Mouse (Mus musculus) heart, adult 8-10 months (tissue): ENCODE data around the gene Il1rl2. TPM values are rescaled to one million over a fixed set of nuclear protein-coding genes. Genes with fewer than 3 reads are reported as not detected.

Source experiments
- DNase-seq: peaks from one replicate; pipeline ENCODE4 v3.0.0; 2022; ENCODE audit warnings: low spot score
- total RNA-seq, 4 experiments: library from RNA; stranded (reverse); gene quantifications; 2 replicates each; pipeline ENCODE4 v1.2.4; 2022

The Il1rl2 gene
- total RNA-seq, 4 experiments from 2014 or later, result 0.60 to 1.7 (median 1.2) TPM

DNA sequence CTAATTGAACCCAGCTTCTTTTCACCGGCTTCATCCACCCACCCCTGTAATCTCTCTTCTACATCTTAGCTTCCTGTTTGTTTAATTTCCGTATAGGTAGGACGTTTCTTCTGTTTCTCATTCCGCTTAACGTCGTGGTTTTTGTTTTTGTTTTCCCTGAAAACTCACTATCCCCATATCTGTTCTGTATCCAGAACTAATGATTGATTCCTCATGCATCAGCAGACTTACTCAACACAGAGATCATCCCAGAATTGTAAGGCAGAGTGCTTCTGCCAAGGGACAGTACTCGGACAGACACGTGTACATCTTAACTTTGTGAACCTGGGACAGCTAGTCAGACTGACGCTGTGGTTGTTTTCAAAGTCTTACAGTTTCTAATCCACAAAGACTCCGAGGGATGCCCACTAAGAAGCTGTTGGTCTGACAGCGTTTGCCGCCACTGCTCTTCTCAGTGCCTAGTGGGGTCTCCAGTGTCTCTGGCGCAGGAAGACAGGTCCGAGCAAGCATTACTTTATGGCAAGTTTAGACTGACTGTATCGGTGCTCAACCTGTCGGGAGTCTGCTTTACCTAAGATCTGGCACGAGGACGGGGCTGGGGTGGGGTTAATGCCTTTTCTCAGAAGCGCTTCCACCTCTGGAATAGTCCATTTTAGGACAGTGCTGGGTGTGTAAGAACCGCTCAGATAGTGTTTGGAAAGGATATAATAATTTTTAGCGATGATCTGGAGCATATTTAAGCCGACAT is 719 bp downstream of the Il1rl2 start:
- no peak for DNase-seq

DNA sequence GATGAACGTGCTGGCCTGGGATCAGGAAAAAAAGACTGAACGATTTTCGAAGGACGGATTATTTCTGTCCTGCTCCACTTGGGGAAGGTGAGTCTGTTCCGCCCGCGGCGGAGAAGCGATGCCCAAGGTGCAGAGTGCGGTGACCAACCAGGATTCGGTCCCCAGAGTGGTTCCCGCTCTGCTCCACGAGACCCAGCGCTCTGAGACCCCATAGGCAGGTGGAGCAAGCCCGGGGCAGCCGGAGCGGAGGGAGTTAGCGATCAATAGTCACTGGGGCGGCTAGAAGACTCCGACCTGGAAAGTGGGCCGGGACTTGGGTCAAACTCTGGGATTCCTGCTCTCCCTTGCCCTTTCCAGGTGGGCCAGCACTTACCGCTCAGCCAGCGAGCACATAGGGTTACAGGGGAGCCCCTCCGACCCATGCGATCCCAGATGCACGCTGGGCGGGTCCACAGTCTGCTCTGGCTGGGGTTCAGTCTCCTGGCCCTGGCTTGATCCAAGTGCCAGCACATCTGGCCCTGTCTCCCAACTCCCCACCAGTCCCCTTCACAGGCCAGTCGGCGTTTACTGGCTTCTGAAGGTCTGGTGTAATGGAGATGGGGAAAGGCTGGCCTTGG is 1.4 kb downstream of the Il1rl2 start:
- no peak for DNase-seq

DNA sequence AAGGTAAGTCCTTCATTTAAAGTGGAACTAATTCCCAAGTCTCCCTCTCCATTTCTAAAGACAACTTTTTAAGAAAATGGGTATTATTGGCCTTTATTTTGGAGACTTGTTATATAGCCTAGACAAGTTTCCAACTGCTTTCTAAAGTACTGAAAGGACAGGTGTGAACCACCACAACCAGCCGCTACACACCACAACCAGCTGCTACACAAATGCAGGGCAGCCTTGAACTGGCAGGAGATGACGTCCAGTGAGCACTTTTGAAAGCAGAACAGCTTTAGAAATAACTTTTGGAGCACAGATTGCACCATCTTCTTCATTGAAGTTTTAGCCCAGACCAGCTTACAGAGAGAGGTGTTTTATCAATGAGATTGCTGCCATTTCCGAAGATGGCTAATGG is 3.2 kb downstream of the Il1rl2 start:
- DNase-seq, result no peak

DNA sequence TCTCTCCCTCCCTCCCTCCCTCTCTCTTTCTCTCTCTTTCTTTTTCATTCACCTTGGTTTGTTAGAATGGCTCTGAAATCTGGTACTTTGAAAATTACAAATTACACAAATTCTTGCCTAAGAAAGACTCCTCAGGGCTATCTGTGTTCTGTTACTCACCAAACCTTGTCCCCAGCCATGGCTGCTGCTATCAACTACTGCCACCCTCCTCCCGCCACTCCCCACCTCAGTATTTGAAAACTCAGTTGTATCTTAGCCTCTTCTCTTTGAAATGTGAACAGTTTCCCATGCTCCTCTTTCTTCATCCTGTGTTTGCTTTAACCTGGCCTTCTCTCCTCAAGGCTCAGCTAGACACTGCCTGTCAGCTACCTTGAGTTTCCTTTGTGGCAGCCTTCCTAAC is 5.1 kb downstream of the Il1rl2 start:
- DNase-seq, result no peak

DNA sequence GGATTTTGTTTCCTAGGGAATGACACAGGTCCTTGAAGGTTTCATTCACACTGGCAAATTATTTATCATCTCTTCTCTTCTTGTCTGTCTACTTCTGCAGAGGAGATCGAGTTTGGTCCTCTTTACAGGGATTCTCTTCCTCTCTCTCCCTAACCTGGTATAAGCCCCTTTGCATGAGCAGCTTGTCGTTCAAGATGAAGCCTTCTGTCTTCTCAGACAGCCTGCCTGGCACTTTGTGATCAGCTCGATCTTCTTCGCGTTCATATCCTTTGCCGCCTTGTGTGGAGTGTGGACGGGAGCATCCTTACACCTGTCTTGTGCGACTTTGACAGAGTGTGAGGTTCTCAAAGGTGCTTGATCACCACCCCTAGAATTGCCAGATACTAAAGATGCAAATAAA is 5.8 kb downstream of the Il1rl2 start:
- DNase-seq, result no peak

DNA sequence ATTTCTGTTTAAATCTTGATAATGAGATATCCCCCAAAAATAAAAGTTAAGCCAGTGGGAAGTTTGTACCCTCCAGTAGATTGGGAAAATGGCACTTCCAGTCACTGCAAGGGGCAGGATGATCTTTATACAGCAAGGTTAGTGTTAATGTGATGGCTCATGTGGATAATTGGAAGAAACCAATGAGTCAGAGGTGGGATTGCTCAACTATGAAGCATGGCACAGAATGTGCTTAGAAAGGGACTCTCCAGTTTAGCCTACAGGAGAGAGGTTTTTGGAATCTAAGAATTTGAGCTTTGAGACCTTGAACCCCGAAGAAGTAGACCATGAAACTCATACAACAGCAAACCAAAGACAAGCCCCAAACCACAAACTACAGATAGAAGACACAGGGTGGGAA is 14.9 kb downstream of the Il1rl2 start:
- DNase-seq, result no peak

DNA sequence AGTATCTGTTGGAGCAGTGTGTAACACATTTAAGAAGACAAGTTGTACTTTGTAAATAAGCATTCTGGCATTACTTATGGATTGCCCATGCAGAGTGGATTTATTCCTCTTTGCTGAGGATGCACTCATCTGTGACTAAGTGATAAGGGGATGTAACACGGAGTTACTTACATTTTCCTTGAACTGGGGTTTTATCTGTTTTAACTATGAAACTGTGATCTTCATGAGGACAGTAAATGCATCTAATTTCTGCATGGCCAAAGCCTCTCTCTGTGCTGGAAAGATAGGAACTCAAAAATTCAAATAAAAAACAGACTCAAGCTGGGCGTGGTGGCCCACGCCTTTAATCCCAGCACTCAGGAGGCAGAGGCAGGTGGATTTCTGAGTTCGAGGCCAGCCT is 15.7 kb downstream of the Il1rl2 start:
- no peak for DNase-seq

DNA sequence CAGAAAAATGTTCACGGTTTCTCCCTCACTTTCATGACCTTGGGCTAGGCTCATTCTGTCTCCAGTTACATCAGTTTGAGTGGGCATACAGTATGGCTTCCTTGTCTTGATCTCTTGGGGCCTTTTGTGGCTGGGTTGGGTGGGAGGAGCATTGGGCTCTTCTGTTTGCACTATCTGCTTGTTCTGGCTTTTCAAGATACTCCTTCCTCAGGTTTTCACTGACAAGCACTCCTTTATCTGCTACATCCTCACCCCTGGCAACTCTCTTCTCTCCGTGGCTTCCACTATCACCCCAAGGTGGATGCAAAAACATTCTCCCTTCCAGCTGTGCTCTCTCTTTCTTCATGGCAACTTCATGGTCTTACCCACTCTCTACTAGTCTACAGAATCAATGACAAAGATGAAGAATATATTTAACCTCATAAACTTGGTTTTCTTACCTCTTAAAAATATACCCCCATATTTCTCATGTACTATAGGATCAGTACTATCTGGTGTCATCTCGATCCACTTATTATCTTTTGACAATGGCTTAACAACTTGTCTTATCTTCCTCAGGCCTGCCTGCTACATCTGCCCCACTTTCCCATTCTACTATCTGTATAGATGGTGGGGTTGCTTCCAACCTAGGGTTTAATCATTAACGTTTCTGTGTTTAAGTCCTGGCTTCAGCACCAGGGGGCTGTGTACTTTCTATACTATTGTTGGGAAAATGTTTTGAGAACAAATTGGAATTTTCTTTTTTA is 27.9 kb downstream of the Il1rl2 start:
- DNase-seq, result no peak

DNA sequence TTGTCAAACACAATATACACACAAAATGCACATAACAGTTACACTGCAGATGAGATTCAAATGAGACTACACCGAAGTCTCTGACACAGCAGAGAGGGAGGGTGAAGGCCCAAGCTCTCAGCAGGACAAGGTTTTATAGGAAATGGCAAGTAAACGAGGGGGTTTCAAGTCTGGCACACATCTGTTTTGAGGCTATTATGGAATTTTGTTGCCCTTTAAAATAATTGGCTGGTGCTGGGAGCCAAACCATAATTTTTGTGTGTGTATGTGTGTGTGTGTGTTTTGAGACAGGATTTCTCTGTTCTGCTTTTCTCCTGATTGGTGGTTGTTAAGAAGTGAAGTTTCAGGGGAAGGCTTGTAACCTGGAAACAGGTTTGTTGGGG is 28.5 kb downstream of the Il1rl2 start:
- no peak for DNase-seq

DNA sequence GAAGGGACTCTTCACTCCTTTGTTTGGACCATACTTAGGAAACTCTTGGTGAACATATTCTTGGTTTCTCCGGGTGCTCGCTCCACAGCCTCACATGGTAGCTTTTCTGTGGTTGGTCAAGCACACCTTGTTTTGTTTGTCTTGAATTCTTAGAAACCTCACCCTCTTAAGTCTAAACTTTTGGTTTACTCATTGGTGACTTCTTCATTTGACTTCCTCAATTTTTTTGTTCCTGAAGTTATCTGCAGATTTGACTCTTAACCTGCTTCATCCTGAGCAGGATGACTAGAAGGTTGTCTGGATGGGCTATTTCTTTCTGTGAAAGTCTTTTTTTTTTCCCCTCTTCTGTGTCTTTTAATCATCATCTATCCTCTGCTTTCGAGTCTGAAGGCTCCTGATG is 30.3 kb downstream of the Il1rl2 start:
- no peak for DNase-seq

DNA sequence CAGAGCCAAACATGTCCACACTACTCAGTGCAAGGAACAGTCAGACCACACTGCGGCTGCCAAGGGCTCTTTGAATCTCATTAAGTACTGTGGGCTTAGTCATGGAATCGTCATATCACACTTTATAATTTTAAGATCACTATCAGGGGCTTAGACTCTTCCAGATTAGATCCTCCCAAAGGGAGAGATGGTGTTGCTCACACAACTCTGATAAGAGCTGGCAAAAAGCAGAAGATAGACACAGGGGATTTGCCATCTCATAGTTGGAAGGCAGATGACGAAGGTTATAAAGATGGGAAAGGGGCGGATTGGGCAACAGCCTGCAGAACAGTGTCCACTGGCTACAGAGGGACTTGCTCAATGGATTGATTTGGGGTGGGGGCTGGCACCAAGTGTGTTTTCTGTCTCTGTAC is 31.0 kb downstream of the Il1rl2 start:
- DNase-seq, result no peak

DNA sequence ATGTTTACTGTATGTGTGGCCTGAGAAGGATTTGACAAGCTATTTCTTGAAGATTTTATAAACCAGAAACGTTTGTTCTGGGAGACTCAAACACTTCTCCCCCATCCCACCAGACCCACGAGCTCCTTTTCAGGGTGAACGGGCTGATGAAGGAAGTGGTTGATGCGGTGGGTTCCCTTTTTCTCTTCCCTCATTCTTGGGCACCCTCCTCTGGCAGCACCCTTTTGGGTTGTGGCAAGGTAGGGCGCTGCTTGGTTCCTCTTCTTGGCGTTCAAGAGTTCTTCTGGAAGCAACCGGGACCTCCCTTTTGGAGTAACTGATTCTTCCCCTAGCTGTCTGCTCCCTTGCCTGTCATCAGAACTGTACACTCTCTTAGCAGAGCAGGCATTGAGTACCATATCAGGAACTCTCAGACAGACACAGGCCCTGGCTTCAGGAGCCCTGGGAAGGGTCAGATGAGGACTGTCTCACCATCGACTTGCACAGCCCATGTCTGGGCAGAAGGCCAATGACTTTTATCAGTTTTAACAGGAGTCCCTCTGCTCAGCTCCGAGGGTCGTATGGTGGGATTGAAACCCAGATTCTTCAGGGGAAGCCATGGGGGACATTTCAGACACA is 31.6 kb downstream of the Il1rl2 start:
- no peak for DNase-seq

DNA sequence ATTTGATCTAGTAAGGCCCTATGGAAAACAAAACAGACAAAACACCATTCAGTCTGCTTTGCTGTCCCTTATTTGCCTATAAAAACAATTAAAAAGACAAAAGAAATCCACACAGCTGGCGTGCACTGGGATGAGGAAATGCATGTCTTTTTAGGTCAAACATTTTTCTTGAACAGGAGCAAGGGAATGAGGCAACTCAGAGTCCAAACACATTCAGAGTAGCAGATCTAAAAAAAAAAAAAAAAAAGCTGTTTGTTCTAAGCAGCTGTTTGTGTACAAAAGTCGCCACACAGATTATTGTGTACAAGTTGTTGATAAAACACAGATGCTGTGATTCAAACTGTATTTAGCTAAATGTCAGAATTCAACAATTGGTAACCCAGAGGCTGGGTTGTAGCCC is 33.5 kb downstream of the Il1rl2 start:
- DNase-seq, result no peak

DNA sequence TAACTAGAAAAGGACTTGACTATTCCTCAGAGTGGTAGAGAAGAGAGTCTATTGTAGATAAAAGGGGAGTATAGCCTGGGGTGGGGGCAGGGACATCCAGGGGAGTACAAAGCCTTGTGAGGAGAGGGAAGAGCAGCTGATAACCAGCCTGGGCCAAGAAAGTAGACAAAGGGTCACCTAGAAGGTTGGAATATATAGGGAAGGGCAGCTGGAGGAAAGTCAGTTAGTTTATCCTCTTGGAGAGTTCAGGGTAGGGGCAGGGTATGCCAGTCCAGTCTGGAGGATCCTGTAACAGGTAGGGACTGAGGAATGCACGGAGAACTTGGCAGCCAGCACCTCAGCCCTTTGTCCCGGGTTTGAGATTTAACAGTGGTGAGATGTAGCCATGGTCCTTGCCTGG is 33.9 kb downstream of the Il1rl2 start:
- no peak for DNase-seq

DNA sequence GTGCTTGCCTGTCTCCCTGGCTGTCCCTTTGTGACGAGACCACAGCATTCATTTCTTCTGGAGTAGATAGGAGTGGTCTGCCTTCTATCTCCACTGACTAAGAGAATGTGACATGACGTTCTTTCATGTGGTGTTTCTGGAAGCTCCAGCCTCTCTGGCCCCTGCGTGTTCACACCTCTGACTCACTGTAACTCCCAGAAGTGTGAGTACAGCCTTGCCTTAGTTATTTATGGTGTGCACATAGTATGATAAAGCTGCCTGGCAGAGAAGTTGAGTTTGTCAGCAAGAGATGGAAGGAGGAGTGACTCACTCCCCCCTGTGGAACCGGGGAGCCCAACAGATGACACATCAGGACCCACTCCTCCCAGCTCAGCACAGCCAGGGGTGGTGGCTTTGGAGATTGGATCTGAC is 34.4 kb downstream of the Il1rl2 start:
- DNase-seq, result no peak

DNA sequence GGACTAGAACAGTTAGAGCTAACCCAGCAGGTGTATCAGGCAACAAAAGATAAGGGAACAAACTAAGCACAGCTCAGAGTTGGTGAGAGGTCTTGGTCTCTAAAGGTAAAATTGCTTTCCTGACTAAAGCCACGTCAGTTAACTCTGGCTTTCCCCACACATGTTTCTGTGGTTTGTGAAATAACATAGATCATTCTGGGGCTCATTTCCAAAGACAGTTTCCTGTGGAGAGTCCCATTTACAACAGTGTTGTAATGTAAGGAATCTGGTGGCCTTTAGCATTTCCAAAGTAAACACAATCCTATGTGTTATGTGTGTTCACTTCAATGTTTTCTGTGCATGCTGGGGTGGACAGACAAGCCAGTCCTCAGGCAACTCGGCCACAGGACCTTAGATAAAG is 35.3 kb downstream of the Il1rl2 start:
- no peak for DNase-seq

DNA sequence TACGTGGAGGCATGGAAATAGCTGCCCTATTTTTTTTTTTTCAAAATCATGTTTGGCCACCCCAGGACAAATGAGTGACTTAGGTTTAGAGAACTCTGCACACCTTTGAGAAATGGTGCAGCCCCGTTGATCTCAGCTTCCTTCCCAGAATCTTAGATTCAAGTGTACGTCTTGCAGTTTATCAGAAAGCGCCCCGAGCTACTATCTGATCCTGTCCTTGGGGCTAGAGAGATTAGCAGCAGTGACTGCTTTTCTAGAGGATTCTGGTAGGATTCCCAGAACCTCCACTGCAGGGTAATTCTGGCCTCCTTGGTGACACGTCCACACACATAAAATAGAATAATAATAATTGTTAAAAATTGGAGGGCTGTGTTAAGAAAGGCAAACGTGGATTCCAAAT is 36.6 kb downstream of the Il1rl2 start:
- no peak for DNase-seq

DNA sequence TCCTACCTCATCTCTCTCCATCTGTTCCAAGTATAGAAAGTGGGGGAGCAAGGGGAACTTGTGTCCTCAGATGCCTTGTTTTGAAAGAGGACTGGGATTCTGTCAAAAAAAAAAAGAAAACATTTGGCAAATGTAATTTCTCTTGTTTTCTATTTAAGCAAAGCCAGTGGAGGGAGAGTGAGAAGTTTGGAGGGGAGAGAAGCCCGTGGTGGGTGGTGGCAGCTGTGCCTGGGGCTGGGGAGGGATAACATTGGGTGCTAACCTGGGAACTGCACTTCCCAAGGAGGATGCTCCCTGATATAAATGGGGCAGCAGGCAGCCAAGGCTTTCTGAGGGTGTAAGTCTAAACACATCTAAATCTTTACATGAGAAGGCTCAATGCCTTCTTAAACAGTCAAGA is 37.2 kb downstream of the Il1rl2 start:
- DNase-seq, result no peak

DNA sequence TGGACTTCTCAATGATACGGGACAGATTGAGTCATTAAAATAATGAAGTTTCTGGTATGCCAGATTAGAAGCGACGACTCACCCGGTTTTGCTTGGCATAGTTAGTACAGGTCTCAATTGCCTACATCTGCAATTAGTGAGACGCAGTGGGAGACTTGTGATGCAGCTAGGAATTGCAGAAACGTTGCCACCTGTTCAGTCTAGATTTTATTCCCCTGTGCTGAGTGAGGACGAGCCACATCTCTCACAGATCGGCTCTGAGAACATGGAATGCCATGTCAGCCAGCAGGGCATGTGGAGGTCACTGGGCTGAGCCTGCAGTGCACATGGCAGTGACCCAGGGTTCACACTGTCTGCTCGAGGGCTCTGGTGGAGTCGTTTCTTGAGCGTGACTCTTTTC is 38.4 kb downstream of the Il1rl2 start:
- no peak for DNase-seq

DNA sequence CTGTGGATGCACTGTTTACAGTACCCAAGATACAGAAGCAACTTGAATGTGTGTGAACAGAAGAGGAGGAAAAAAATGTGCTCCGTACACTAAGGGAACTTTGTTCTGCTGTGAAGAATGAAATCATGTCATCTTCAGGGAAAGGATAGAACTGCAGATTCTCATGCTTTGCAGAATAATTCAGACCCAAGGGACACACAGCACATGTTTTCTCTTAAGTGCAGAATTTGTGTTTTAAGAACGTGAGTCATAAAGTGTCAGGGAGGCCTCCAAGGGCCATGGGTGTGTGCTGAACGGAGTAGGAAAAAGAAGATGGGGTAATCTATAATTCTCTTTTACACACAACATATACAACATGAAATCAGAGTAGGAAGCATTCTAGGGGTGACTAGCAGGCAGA is 48.5 kb downstream of the Il1rl2 start:
- no peak for DNase-seq

DNA sequence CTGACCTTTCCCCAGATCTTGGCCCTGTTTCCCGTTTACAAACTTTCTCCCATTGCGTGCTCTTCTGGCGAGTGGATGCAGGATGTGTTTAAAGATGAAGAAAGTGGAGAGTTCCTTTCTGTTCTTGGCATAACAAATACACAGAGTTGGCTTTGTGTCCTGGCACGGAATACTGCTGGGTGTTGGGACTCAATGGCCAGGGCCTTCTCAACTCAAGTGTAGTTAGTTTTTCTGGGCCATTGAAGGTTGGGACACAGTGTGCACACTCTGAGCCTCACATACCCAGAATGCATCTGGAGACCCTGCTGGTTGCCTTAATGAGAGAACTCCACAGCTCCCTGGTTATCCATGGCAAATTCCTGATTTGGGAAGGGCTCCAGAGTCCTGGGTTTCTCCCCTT is 50.7 kb downstream of the Il1rl2 start:
- DNase-seq, result peak; percentile 44

DNA sequence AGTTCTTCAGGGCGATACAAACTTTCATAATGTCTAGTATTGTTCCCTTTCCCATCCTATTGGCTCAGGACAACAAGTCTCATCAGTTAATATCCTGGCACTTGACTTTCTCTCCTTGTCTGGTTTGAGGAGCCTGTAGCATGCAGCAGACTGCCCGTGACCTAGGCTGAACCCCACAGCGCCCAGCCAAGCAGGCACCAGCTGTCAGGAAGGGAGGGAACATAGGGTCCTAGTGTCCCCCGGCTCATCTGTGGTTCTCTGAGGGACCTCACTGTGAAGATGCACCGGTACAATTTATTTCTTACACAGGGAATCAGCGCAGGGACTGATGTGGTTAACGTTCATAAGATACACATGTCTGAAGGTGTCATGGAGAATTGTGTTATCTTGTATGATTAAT is 52.3 kb downstream of the Il1rl2 start:
- no peak for DNase-seq

DNA sequence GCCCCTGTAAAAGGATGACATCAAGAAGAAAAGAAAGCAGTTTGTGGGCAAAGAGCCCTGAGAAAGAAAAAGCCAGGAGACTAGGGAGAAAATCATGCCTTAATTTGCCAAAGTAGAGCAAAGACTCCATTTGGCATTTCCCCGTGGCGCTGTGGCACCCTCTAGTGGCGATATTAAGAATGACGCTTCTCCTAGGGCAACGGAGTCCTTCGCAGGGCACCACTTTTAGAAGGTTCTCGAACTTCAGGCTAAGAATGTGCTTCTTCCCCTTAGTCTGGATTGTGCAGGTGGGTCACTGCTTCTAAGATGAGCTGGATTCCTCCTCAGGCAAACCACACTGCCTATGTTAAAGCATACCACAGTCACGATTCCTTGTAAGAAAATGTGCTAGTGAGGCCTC is 54.4 kb downstream of the Il1rl2 start:
- DNase-seq, result peak; percentile 63
